Mouse (Mus musculus) megakaryocyte, embryonic 14.5 days (primary cell): ENCODE results near the gene Npepps.

ENCODE experiments used
- FLI1 ChIP-seq: IDR thresholded peaks from 2 replicates; pipeline ENCODE4 v1.6.1; 2012; ENCODE audit warnings: low read length, inconsistent platforms, mixed read lengths
- GATA1 ChIP-seq: IDR thresholded peaks from 3 replicates; pipeline ENCODE4 v1.6.1; 2012; ENCODE audit warnings: mixed read lengths, low read length, inconsistent platforms, borderline replicate concordance

DNA sequence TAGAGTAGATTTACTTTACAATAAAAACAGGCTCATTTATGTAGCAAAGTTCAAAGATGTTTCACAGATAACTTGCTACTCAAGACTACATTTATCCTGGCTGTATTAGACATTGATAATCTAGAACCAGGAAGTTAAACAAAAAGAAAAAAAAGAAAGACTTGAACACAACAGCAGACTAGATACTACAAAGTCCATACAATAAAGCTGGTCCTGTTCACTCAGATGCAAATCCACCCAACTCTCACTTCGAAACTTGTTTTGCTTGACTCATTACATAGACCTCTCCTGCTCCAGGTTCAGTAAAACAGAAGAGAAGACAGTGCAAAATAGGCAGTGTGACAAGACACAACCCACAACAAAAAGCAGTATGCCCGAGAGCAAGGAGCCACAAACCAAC lies 5.1 kb downstream of the Npepps start:
- no peak for TF ChIP-seq GATA1
- no peak for TF ChIP-seq FLI1
